Mouse (Mus musculus): ENCODE measurements around the gene Nmur1. TPM values are rescaled to one million over a fixed set of nuclear protein-coding genes. Genes with fewer than 3 reads are reported as not detected.

Nmur1 gene
- polyA plus RNA-seq, 1 experiment from 2014 or later, result 0.61 TPM

Small RNA genes lying within 50 kb of the gene (microRNA-seq; reads per million reads assigned to microRNA genes)
- gene mmu-mir-3535, result 39.4 reads per million, percentile 42 among the genes with 10 or more reads in this experiment

Other genes with a start within 250 kb of the Nmur1 start
- 7.0 and 8.3 TPM in 2 replicates for gene B3gnt7, start 123.4 kb downstream of the Nmur1 start, polyA plus RNA-seq (2015; fragmentation: Nextera tagmentation; extraction: Ambion mirVana)
- 184 and 193 TPM in 2 replicates for gene Ncl, start 66.8 kb downstream of the Nmur1 start, polyA plus RNA-seq (2015; fragmentation: Nextera tagmentation; extraction: Ambion mirVana)
- not detected in 2 replicates for gene Tex44, start 101 bp upstream of the Nmur1 start, polyA plus RNA-seq (2015; fragmentation: Nextera tagmentation; extraction: Ambion mirVana)
- gene Ptma, start 100.5 kb upstream of the Nmur1 start, polyA plus RNA-seq (2015; fragmentation: Nextera tagmentation; extraction: Ambion mirVana), result 1,373 and 1,532 TPM in 2 replicates
- gene Pde6d, start 156.4 kb upstream of the Nmur1 start, polyA plus RNA-seq (2015; fragmentation: Nextera tagmentation; extraction: Ambion mirVana), result 103 and 106 TPM in 2 replicates
- gene Cops7b, start 156.7 kb upstream of the Nmur1 start, polyA plus RNA-seq (2015; fragmentation: Nextera tagmentation; extraction: Ambion mirVana), result 67.3 and 68.9 TPM in 2 replicates
- gene Nppc, start 244.3 kb upstream of the Nmur1 start, polyA plus RNA-seq (2015; fragmentation: Nextera tagmentation; extraction: Ambion mirVana), result 3.3 and 4.3 TPM in 2 replicates

All from midbrain, embryonic 15.5 days (tissue).